Mouse (Mus musculus) CH12.LX (cell line): Measurements from ENCODE around the gene Olfr718-ps1. TPM values are rescaled to one million over a fixed set of nuclear protein-coding genes. Genes with fewer than 3 reads are reported as not detected.

ENCODE experiments used
- DNase-seq: peaks from one replicate; pipeline ENCODE4 v3.0.0-alpha.2; 2013; ENCODE audit errors: extremely low read depth
- H3K27ac ChIP-seq: 2 replicates; pipeline ENCODE4 v1.5.1; 2012; ENCODE audit warnings: low read depth, mild to moderate bottlenecking, control low read depth, moderate library complexity; ENCODE audit not compliant: insufficient read depth
- H3K27me3 ChIP-seq: replicated peaks from 2 replicates; pipeline ENCODE3; 2012; ENCODE audit warnings: inconsistent platforms
- H3K36me3 ChIP-seq, 2 experiments: replicated peaks in 1 of 2; 2 replicates each; pipeline versions ENCODE3 to v1.6.1; 2012; ENCODE audit warnings: inconsistent platforms in 1 of 2, low read length in 1 of 2, mild to moderate bottlenecking in 1 of 2, mixed read lengths in 1 of 2, moderate library complexity in 1 of 2; ENCODE audit not compliant: control insufficient read depth in 1 of 2, insufficient read depth in 1 of 2
- H3K4me1 ChIP-seq, 2 experiments: 2 replicates each; pipeline ENCODE4 v1.6.1; 2012; ENCODE audit warnings: inconsistent platforms in 1 of 2, moderate library complexity in 1 of 2; ENCODE audit not compliant: insufficient read depth in 2 of 2, control insufficient read depth in 1 of 2
- H3K4me2 ChIP-seq: 2 replicates; pipeline ENCODE4 v1.6.1; 2012; ENCODE audit warnings: low read depth, mild to moderate bottlenecking, control low read depth; ENCODE audit not compliant: poor library complexity, insufficient read depth, severe bottlenecking
- H3K4me3 ChIP-seq, 3 experiments: fragments of 150-350 bp in 1 of 3; sonication (generic) in 1 of 3; replicated peaks in 1 of 3; 2 replicates each; pipeline versions ENCODE3 to v1.5.1; 2011 to 2012; ENCODE audit warnings: low read depth in 2 of 3, low read length in 2 of 3, mild to moderate bottlenecking in 2 of 3, moderate library complexity in 2 of 3, control low read depth in 1 of 3, improper control_type of control experiment in 1 of 3, inconsistent platforms in 1 of 3, mixed read lengths in 1 of 3; ENCODE audit not compliant: poor library complexity in 1 of 3
- H3K79me2 ChIP-seq: replicated peaks from 2 replicates; pipeline ENCODE4 v1.6.1; 2012; ENCODE audit warnings: mild to moderate bottlenecking, moderate library complexity; ENCODE audit not compliant: control insufficient read depth, poor library complexity, insufficient read depth, severe bottlenecking; ENCODE audit errors: extremely low read depth
- H3K9ac ChIP-seq: 2 replicates; pipeline ENCODE4 v1.6.1; 2012; ENCODE audit warnings: low read depth, mild to moderate bottlenecking, control low read depth, moderate library complexity; ENCODE audit not compliant: insufficient read depth
- H3K9me3 ChIP-seq: replicated peaks from 2 replicates; pipeline ENCODE3; 2012; ENCODE audit warnings: low read length, inconsistent platforms, mixed read lengths
- BHLHE40 ChIP-seq: IDR thresholded peaks from 2 replicates; pipeline ENCODE4 v1.6.1; 2011; ENCODE audit warnings: mild to moderate bottlenecking, low read depth, low read length, improper control_type of control experiment
- CHD1 ChIP-seq: IDR thresholded peaks from 2 replicates; pipeline ENCODE4 v1.6.1; 2012; ENCODE audit warnings: low read depth, low read length, improper control_type of control experiment, inconsistent platforms
- CTCF ChIP-seq, 2 experiments: IDR thresholded peaks in 1 of 2; conservative IDR thresholded peaks in 1 of 2; 2 replicates each; pipeline ENCODE4 v1.5.1; 2011 to 2012; ENCODE audit warnings: low read depth in 2 of 2, low read length in 2 of 2, improper control_type of control experiment in 1 of 2, inconsistent platforms in 1 of 2, mild to moderate bottlenecking in 1 of 2, moderate library complexity in 1 of 2
- ETS1 ChIP-seq: conservative IDR thresholded peaks from 2 replicates; pipeline ENCODE4 v1.6.1; 2012; ENCODE audit warnings: low read depth, mild to moderate bottlenecking, inconsistent platforms, low read length, improper control_type of control experiment, moderate library complexity
- GABPA ChIP-seq: IDR thresholded peaks from 2 replicates; pipeline ENCODE4 v1.6.1; 2012; ENCODE audit warnings: low read depth, low read length, improper control_type of control experiment, inconsistent platforms; ENCODE audit not compliant: insufficient replicate concordance
- HCFC1 ChIP-seq: IDR thresholded peaks from 2 replicates; pipeline ENCODE4 v1.6.1; 2012; ENCODE audit warnings: low read depth, mild to moderate bottlenecking, inconsistent platforms, low read length, improper control_type of control experiment
- JUND ChIP-seq: conservative IDR thresholded peaks from 2 replicates; pipeline ENCODE4 v1.6.1; 2011; ENCODE audit warnings: low read depth, low read length, improper control_type of control experiment
- KAT2A ChIP-seq: IDR thresholded peaks from 2 replicates; pipeline ENCODE4 v1.6.1; 2012; ENCODE audit warnings: low read length, improper control_type of control experiment, inconsistent platforms; ENCODE audit not compliant: insufficient replicate concordance
- MAX ChIP-seq: IDR thresholded peaks from 2 replicates; pipeline ENCODE4 v1.6.1; 2011; ENCODE audit warnings: low read length, improper control_type of control experiment
- MEF2A ChIP-seq: IDR thresholded peaks from 2 replicates; pipeline ENCODE4 v1.6.1; 2014; ENCODE audit warnings: low read depth, mild to moderate bottlenecking, inconsistent platforms, low read length, improper control_type of control experiment, borderline replicate concordance
- MXI1 ChIP-seq: IDR thresholded peaks from 2 replicates; pipeline ENCODE4 v1.6.1; 2011; ENCODE audit warnings: mild to moderate bottlenecking, low read depth, low read length, improper control_type of control experiment
- MYC ChIP-seq: IDR thresholded peaks from 2 replicates; pipeline ENCODE4 v1.6.1; 2011; ENCODE audit warnings: low read depth, mild to moderate bottlenecking, improper control_type of control experiment, low read length
- NRF1 ChIP-seq: IDR thresholded peaks from 2 replicates; pipeline ENCODE4 v1.6.1; 2014; ENCODE audit warnings: low read depth, mild to moderate bottlenecking, inconsistent platforms, low read length, improper control_type of control experiment, moderate library complexity
- PAX5 ChIP-seq: IDR thresholded peaks from 2 replicates; pipeline ENCODE4 v1.6.1; 2012; ENCODE audit warnings: low read length, inconsistent platforms, mixed read lengths
- POLR2A ChIP-seq: IDR thresholded peaks from 2 replicates; pipeline ENCODE4 v1.6.1; 2011; ENCODE audit warnings: low read depth, mild to moderate bottlenecking, improper control_type of control experiment, low read length
- RCOR1 ChIP-seq: conservative IDR thresholded peaks from 2 replicates; pipeline ENCODE4 v1.6.1; 2012; ENCODE audit warnings: low read depth, mild to moderate bottlenecking, inconsistent platforms, low read length, improper control_type of control experiment
- SIN3A ChIP-seq: IDR thresholded peaks from 2 replicates; pipeline ENCODE4 v1.6.1; 2012; ENCODE audit warnings: low read length, improper control_type of control experiment, inconsistent platforms
- TCF12 ChIP-seq: IDR thresholded peaks from 2 replicates; pipeline ENCODE4 v1.6.1; 2014; ENCODE audit warnings: low read depth, mild to moderate bottlenecking, inconsistent platforms, low read length, improper control_type of control experiment
- USF2 ChIP-seq: conservative IDR thresholded peaks from 2 replicates; pipeline ENCODE4 v1.6.1; 2011; ENCODE audit warnings: low read depth, low read length, improper control_type of control experiment
- ZKSCAN1 ChIP-seq: IDR thresholded peaks from 2 replicates; pipeline ENCODE4 v1.6.1; 2012; ENCODE audit warnings: low read depth, inconsistent platforms, low read length, improper control_type of control experiment, borderline replicate concordance
- ZMIZ1 ChIP-seq: IDR thresholded peaks from 2 replicates; pipeline ENCODE4 v1.6.1; 2012; ENCODE audit warnings: low read depth, mild to moderate bottlenecking, inconsistent platforms, low read length, improper control_type of control experiment
- dilution Hi-C: fragments of 300-500 bp; cut with MboI; formaldehyde crosslinking; loops from 2 replicates; pipeline ENCODE4 v1.14.3; 2020; ENCODE audit warnings: low sequenced_read_pairs; ENCODE audit not compliant: extremely low pct_unique_long_range_greater_than_20kb, extremely low pct_ligation_motif_present
- in situ Hi-C: fragments of 300-500 bp; cut with MboI; formaldehyde crosslinking; loops from 3 replicates; pipeline ENCODE4 v1.14.3; 2019; ENCODE audit warnings: low sequenced_read_pairs, low pct_ligation_motif_present, low pct_unique_long_range_greater_than_20kb, mixed read lengths
- polyA plus RNA-seq: library from polyadenylated mRNA; unstranded; fragments of >175 nt; gene quantifications from 2 replicates; pipeline ENCODE4 v1.2.1, GENCODE M21; 2012; ENCODE audit warnings: low read depth; ENCODE audit not compliant: insufficient read length
- total RNA-seq, 2 experiments: library from RNA; depleted of rRNA; stranded (reverse); fragments of 300-350 nt in 1 of 2; fragments of >200 nt in 1 of 2; gene quantifications; 2 replicates each; pipeline ENCODE4 v1.2.3; 2012 to 2014

Gene Olfr718-ps1
- total and polyA plus RNA-seq, 3 experiments: not detected

DNA sequence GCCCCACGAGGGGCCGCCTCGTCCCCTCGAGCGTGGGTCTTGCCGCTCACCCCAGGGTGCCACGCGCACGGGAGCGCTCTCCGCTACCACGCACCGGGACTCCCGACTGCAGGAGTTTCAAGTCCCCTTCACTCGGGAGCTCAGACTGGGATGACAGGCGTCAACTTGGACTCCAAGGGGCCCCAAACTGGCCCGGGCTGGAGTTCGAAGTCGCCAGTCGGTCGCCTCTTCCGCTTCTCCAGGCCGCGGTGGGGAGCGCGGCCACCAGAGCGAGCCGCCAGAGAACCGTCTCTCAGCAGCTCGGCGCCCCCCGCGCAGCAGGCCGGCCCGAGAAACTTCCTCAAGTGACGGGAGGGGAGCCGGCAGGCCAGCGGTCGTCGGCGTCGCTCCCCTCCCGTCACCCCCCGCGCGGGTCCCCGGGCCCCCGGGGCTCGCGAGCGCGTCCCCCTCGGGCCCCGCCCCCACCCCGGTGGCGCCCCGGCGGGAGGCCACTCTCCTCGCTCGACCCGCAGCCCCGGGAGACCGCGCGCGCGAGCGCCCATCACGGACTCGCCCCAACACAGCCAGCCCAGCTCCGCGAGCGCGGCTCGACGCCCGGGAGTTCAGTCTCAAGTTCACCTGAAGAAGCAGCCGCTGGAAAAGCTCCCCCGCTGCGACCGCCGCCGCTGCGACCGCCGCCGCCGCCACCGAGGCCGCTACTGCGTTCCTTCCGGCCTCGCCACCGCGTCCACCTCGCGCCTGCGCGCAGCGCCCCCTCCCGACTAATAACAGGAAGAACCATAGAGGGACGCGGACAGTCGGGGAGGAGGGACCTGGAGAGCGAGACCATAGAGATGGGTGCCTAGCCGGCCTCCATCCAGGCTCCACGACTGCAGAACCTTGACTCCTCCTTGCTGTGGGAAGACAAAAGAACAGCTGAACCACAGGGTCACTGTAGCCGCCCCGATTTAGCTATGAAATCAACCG lies 34.8 kb downstream of the Olfr718-ps1 start, which contains the start of gene Rnf216 (continued):
- TF ChIP-seq MAX: peak; percentile 36; the same call in 1 of the 2 replicates

- no peak for DNase-seq
- Histone ChIP-seq H3K4me2 (no peak overlapping the region), H3K79me2 (peaks cover 80% of the 10 kb centered on the region), H3K36me3 (peaks cover 3 to 46% of the 10 kb centered on the region in 2 experiments), H3K4me1 (peaks cover 0 to 43% of the 10 kb centered on the region in 2 experiments), H3K4me3 (no peak overlapping the region), H3K27ac (no peak overlapping the region), H3K27me3 (no peaks in the 10 kb centered on the region), H3K9ac (no peak overlapping the region), H3K9me3 (no peaks in the 10 kb centered on the region)
- in situ Hi-C loops: no loop called here
- TF ChIP-seq GABPA (no peak), CHD1 (no peak), CTCF (conservative IDR thresholded peaks at IDR 0.05 in 1 of 2, IDR thresholded peaks at IDR 0.05 in 1 of 2; ENCODE audit: low read depth in 2 of 2, low read length in 2 of 2) (no peak)
- dilution Hi-C loops: no loop called here
Measured at GRCm38 (mm10) chr5:143106842-143107241, 40.5 kb downstream of the Olfr718-ps1 start.

GRCm38 (mm10) chr5:143103231-143103630 lies 44.1 kb downstream of the Olfr718-ps1 start:
- DNase-seq: no peak
- TF ChIP-seq MAX (no peak), JUND (no peak), MYC (no peak), MEF2A (no peak), KAT2A (no peak)
- TF ChIP-seq, all 38 proteins: peak for 0
- no peak overlapping the region for H3K27ac ChIP-seq
- H3K36me3 ChIP-seq: peaks cover 0 to 40% of the 10 kb centered on the region in 2 experiments
- H3K27me3 ChIP-seq: no peaks in the 10 kb centered on the region
- H3K4me1 ChIP-seq: peaks cover 0 to 34% of the 10 kb centered on the region in 2 experiments; a peak in 2 of 4 replicates
- no peak overlapping the region for H3K9ac ChIP-seq
- in situ Hi-C loops (no loop called here), dilution Hi-C loops (no loop called here)
- no peaks in the 10 kb centered on the region for H3K9me3 ChIP-seq
- H3K4me3 ChIP-seq: no peak overlapping the region
- H3K79me2 ChIP-seq: peaks cover 70% of the 10 kb centered on the region
- H3K4me2 ChIP-seq: no peak overlapping the region

GRCm38 (mm10) chr5:143101626-143102025 lies 45.8 kb downstream of the Olfr718-ps1 start:
- no peak overlapping the region for H3K9ac ChIP-seq

More at GRCm38 (mm10) chr5:143101626-143102025, 45.8 kb downstream of the Olfr718-ps1 start:
- dilution Hi-C loops (no loop called here), in situ Hi-C loops (no loop called here)
- H3K36me3 ChIP-seq: peaks cover 0 to 36% of the 10 kb centered on the region in 2 experiments
- no peak overlapping the region for H3K4me3 ChIP-seq
- H3K4me1 ChIP-seq: peaks cover 0 to 29% of the 10 kb centered on the region in 2 experiments; a peak in 2 of 4 replicates
- DNase-seq: no peak
- H3K27ac ChIP-seq: no peak overlapping the region
- no peaks in the 10 kb centered on the region for H3K27me3 ChIP-seq
- TF ChIP-seq SIN3A (no peak), ZMIZ1 (no peak), PAX5 (no peak), RCOR1 (no peak), TCF12 (no peak), MXI1 (no peak), HCFC1 (no peak), CTCF (conservative IDR thresholded peaks at IDR 0.05 in 1 of 2, IDR thresholded peaks at IDR 0.05 in 1 of 2; ENCODE audit: low read depth in 2 of 2, low read length in 2 of 2) (no peak), ZKSCAN1 (no peak), MAX (no peak), USF2 (no peak), ETS1 (no peak), NRF1 (no peak), GABPA (no peak), POLR2A (no peak), CHD1 (no peak), BHLHE40 (no peak)
- H3K4me2 ChIP-seq: no peak overlapping the region
- peaks cover 57% of the 10 kb centered on the region for H3K79me2 ChIP-seq
- no peaks in the 10 kb centered on the region for H3K9me3 ChIP-seq
